Mouse (Mus musculus) CH12.LX (cell line): ENCODE data around the gene Thrb. TPM values are rescaled to one million over a fixed set of nuclear protein-coding genes. Genes with fewer than 3 reads are reported as not detected.

ENCODE experiments used
- DNase-seq: peaks from one replicate; pipeline ENCODE4 v3.0.0-alpha.2; 2013; ENCODE audit errors: extremely low read depth
- H3K27ac ChIP-seq: 2 replicates; pipeline ENCODE4 v1.5.1; 2012; ENCODE audit warnings: low read depth, mild to moderate bottlenecking, control low read depth, moderate library complexity; ENCODE audit not compliant: insufficient read depth
- H3K27me3 ChIP-seq: replicated peaks from 2 replicates; pipeline ENCODE3; 2012; ENCODE audit warnings: inconsistent platforms
- H3K36me3 ChIP-seq, 2 experiments: replicated peaks in 1 of 2; 2 replicates each; pipeline versions ENCODE3 to v1.6.1; 2012; ENCODE audit warnings: inconsistent platforms in 1 of 2, low read length in 1 of 2, mild to moderate bottlenecking in 1 of 2, mixed read lengths in 1 of 2, moderate library complexity in 1 of 2; ENCODE audit not compliant: control insufficient read depth in 1 of 2, insufficient read depth in 1 of 2
- H3K4me1 ChIP-seq, 2 experiments: 2 replicates each; pipeline ENCODE4 v1.6.1; 2012; ENCODE audit warnings: inconsistent platforms in 1 of 2, moderate library complexity in 1 of 2; ENCODE audit not compliant: insufficient read depth in 2 of 2, control insufficient read depth in 1 of 2
- H3K4me2 ChIP-seq: 2 replicates; pipeline ENCODE4 v1.6.1; 2012; ENCODE audit warnings: low read depth, mild to moderate bottlenecking, control low read depth; ENCODE audit not compliant: poor library complexity, insufficient read depth, severe bottlenecking
- H3K4me3 ChIP-seq, 3 experiments: fragments of 150-350 bp in 1 of 3; sonication (generic) in 1 of 3; replicated peaks in 1 of 3; 2 replicates each; pipeline versions ENCODE3 to v1.5.1; 2011 to 2012; ENCODE audit warnings: low read depth in 2 of 3, low read length in 2 of 3, mild to moderate bottlenecking in 2 of 3, moderate library complexity in 2 of 3, control low read depth in 1 of 3, improper control_type of control experiment in 1 of 3, inconsistent platforms in 1 of 3, mixed read lengths in 1 of 3; ENCODE audit not compliant: poor library complexity in 1 of 3
- H3K79me2 ChIP-seq: replicated peaks from 2 replicates; pipeline ENCODE4 v1.6.1; 2012; ENCODE audit warnings: mild to moderate bottlenecking, moderate library complexity; ENCODE audit not compliant: control insufficient read depth, poor library complexity, insufficient read depth, severe bottlenecking; ENCODE audit errors: extremely low read depth
- H3K9ac ChIP-seq: 2 replicates; pipeline ENCODE4 v1.6.1; 2012; ENCODE audit warnings: low read depth, mild to moderate bottlenecking, control low read depth, moderate library complexity; ENCODE audit not compliant: insufficient read depth
- H3K9me3 ChIP-seq: replicated peaks from 2 replicates; pipeline ENCODE3; 2012; ENCODE audit warnings: low read length, inconsistent platforms, mixed read lengths
- BHLHE40 ChIP-seq: IDR thresholded peaks from 2 replicates; pipeline ENCODE4 v1.6.1; 2011; ENCODE audit warnings: mild to moderate bottlenecking, low read depth, low read length, improper control_type of control experiment
- CHD1 ChIP-seq: IDR thresholded peaks from 2 replicates; pipeline ENCODE4 v1.6.1; 2012; ENCODE audit warnings: low read depth, low read length, improper control_type of control experiment, inconsistent platforms
- CTCF ChIP-seq, 2 experiments: IDR thresholded peaks in 1 of 2; conservative IDR thresholded peaks in 1 of 2; 2 replicates each; pipeline ENCODE4 v1.5.1; 2011 to 2012; ENCODE audit warnings: low read depth in 2 of 2, low read length in 2 of 2, improper control_type of control experiment in 1 of 2, inconsistent platforms in 1 of 2, mild to moderate bottlenecking in 1 of 2, moderate library complexity in 1 of 2
- ELF1 ChIP-seq: IDR thresholded peaks from 2 replicates; pipeline ENCODE4 v1.6.1; 2014; ENCODE audit warnings: low read depth, mild to moderate bottlenecking, inconsistent platforms, low read length, improper control_type of control experiment
- EP300 ChIP-seq: IDR thresholded peaks from 2 replicates; pipeline ENCODE4 v1.6.1; 2011; ENCODE audit warnings: low read length, improper control_type of control experiment
- HCFC1 ChIP-seq: IDR thresholded peaks from 2 replicates; pipeline ENCODE4 v1.6.1; 2012; ENCODE audit warnings: low read depth, mild to moderate bottlenecking, inconsistent platforms, low read length, improper control_type of control experiment
- IRF4 ChIP-seq: IDR thresholded peaks from 2 replicates; pipeline ENCODE4 v1.6.1; 2014; ENCODE audit warnings: low read depth, mild to moderate bottlenecking, inconsistent platforms, low read length, improper control_type of control experiment
- JUN ChIP-seq: IDR thresholded peaks from 2 replicates; pipeline ENCODE4 v1.6.1; 2011; ENCODE audit warnings: low read depth, mild to moderate bottlenecking, low read length, improper control_type of control experiment, moderate library complexity; ENCODE audit not compliant: insufficient read depth
- KAT2A ChIP-seq: IDR thresholded peaks from 2 replicates; pipeline ENCODE4 v1.6.1; 2012; ENCODE audit warnings: low read length, improper control_type of control experiment, inconsistent platforms; ENCODE audit not compliant: insufficient replicate concordance
- MAX ChIP-seq: IDR thresholded peaks from 2 replicates; pipeline ENCODE4 v1.6.1; 2011; ENCODE audit warnings: low read length, improper control_type of control experiment
- MYC ChIP-seq: IDR thresholded peaks from 2 replicates; pipeline ENCODE4 v1.6.1; 2011; ENCODE audit warnings: low read depth, mild to moderate bottlenecking, improper control_type of control experiment, low read length
- NRF1 ChIP-seq: IDR thresholded peaks from 2 replicates; pipeline ENCODE4 v1.6.1; 2014; ENCODE audit warnings: low read depth, mild to moderate bottlenecking, inconsistent platforms, low read length, improper control_type of control experiment, moderate library complexity
- PAX5 ChIP-seq: IDR thresholded peaks from 2 replicates; pipeline ENCODE4 v1.6.1; 2012; ENCODE audit warnings: low read length, inconsistent platforms, mixed read lengths
- POLR2A ChIP-seq: IDR thresholded peaks from 2 replicates; pipeline ENCODE4 v1.6.1; 2011; ENCODE audit warnings: low read depth, mild to moderate bottlenecking, improper control_type of control experiment, low read length
- SIN3A ChIP-seq: IDR thresholded peaks from 2 replicates; pipeline ENCODE4 v1.6.1; 2012; ENCODE audit warnings: low read length, improper control_type of control experiment, inconsistent platforms
- TBP ChIP-seq: conservative IDR thresholded peaks from 2 replicates; pipeline ENCODE4 v1.6.1; 2011; ENCODE audit warnings: low read depth, low read length, improper control_type of control experiment
- TCF12 ChIP-seq: IDR thresholded peaks from 2 replicates; pipeline ENCODE4 v1.6.1; 2014; ENCODE audit warnings: low read depth, mild to moderate bottlenecking, inconsistent platforms, low read length, improper control_type of control experiment
- USF1 ChIP-seq: IDR thresholded peaks from 2 replicates; pipeline ENCODE4 v1.6.1; 2014; ENCODE audit warnings: low read depth, mild to moderate bottlenecking, inconsistent platforms, low read length, improper control_type of control experiment
- ZC3H11A ChIP-seq: IDR thresholded peaks from 2 replicates; pipeline ENCODE4 v1.6.1; 2012; ENCODE audit warnings: low read depth, mild to moderate bottlenecking, inconsistent platforms, low read length, improper control_type of control experiment
- ZNF384 ChIP-seq: IDR thresholded peaks from 2 replicates; pipeline ENCODE4 v1.6.1; 2012; ENCODE audit warnings: low read depth, low read length, improper control_type of control experiment, inconsistent platforms
- dilution Hi-C: fragments of 300-500 bp; cut with MboI; formaldehyde crosslinking; loops from 2 replicates; pipeline ENCODE4 v1.14.3; 2020; ENCODE audit warnings: low sequenced_read_pairs; ENCODE audit not compliant: extremely low pct_unique_long_range_greater_than_20kb, extremely low pct_ligation_motif_present
- in situ Hi-C: fragments of 300-500 bp; cut with MboI; formaldehyde crosslinking; loops from 3 replicates; pipeline ENCODE4 v1.14.3; 2019; ENCODE audit warnings: low sequenced_read_pairs, low pct_ligation_motif_present, low pct_unique_long_range_greater_than_20kb, mixed read lengths
- polyA plus RNA-seq: library from polyadenylated mRNA; unstranded; fragments of >175 nt; gene quantifications from 2 replicates; pipeline ENCODE4 v1.2.1, GENCODE M21; 2012; ENCODE audit warnings: low read depth; ENCODE audit not compliant: insufficient read length
- total RNA-seq, 2 experiments: library from RNA; depleted of rRNA; stranded (reverse); fragments of 300-350 nt in 1 of 2; fragments of >200 nt in 1 of 2; gene quantifications; 2 replicates each; pipeline ENCODE4 v1.2.3; 2012 to 2014

Thrb gene
- total and polyA plus RNA-seq, 3 experiments, result 0.56 to 1.6 (median 0.60) TPM

DNA sequence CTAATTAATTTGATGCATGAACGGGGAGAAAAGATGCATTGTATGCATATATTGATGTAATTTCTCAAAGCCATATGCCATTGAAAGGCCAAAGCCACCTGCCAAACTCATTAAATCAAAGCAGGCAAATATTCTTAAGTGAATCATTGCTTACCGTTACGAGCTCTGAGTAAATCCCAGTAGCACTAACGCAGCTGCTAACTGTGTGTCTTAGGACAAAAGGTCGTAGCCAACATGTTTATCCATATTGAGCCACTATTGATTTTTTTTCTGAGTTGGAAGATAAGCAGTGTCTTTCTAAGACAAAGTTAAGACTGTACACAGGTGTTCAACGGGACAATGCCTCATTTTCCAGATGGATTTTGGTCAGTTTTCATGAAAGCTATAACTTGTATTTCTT lies 323.8 kb downstream of the Thrb start:
- H3K4me3 ChIP-seq, result no peak overlapping the region
- in situ Hi-C loops (no loop called here), dilution Hi-C loops (no loop called here)
- no peaks in the 10 kb centered on the region for H3K9me3 ChIP-seq
- H3K36me3 ChIP-seq, result no peaks in the 10 kb centered on the region
- TF ChIP-seq KAT2A, result no peak
- no peak for TF ChIP-seq ZC3H11A
- no peak for TF ChIP-seq POLR2A
- no peak for TF ChIP-seq MYC
- TF ChIP-seq HCFC1, result no peak
- TF ChIP-seq TBP, result no peak
- TF ChIP-seq SIN3A, result no peak
- TF ChIP-seq IRF4, result no peak
- TF ChIP-seq JUN, result no peak
- TF ChIP-seq ZNF384, result no peak
- no peak for TF ChIP-seq EP300
- no peak for TF ChIP-seq USF1
- no peak for TF ChIP-seq NRF1
- no peaks in the 10 kb centered on the region for H3K79me2 ChIP-seq
- no peaks in the 10 kb centered on the region for H3K27me3 ChIP-seq
- peak overlapping the region; percentile 47; the same call in 1 of the 2 replicates for H3K4me2 ChIP-seq
- no peak overlapping the region; the same call in 1 of the 2 replicates for H3K9ac ChIP-seq
- DNase-seq, result no peak
- no peak overlapping the region for H3K27ac ChIP-seq
- H3K4me1 ChIP-seq, result peaks cover 9 to 30% of the 10 kb centered on the region in 2 experiments

DNA sequence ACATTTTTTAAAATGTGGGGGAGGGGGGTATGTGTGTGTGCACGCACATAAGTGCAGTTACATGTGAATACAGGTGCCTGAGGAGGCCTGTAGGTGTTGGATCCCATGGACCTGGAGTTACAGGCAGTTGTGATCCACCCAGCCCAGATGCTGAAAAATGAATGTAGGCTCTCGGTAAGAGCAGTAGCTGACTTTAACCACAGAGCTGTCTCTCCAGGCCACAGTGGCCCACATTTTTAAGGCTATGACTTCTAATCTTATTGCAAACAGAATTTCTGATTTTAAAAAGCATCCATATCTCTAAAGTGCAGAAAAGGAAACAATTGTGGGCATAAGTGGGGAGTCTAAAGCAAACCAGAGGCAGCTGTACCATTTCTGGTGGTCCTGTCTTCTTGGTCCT lies 328.5 kb downstream of the Thrb start:
- H3K79me2 ChIP-seq, result no peaks in the 10 kb centered on the region
- DNase-seq, result no peak
- no peaks in the 10 kb centered on the region for H3K9me3 ChIP-seq
- dilution Hi-C loops, result no loop called here
- in situ Hi-C loops, result no loop called here
- H3K4me2 ChIP-seq, result no peak overlapping the region
- no peak for TF ChIP-seq TCF12
- TF ChIP-seq BHLHE40, result no peak
- TF ChIP-seq PAX5, result no peak
- TF ChIP-seq, all 38 proteins: peak for 0
- Histone ChIP-seq H3K4me3 (no peak overlapping the region), H3K4me1 (peaks cover 0 to 12% of the 10 kb centered on the region in 2 experiments; a peak in 2 of 4 replicates), H3K27me3 (no peaks in the 10 kb centered on the region), H3K27ac (no peak overlapping the region), H3K36me3 (no peaks in the 10 kb centered on the region), H3K9ac (no peak overlapping the region)

DNA sequence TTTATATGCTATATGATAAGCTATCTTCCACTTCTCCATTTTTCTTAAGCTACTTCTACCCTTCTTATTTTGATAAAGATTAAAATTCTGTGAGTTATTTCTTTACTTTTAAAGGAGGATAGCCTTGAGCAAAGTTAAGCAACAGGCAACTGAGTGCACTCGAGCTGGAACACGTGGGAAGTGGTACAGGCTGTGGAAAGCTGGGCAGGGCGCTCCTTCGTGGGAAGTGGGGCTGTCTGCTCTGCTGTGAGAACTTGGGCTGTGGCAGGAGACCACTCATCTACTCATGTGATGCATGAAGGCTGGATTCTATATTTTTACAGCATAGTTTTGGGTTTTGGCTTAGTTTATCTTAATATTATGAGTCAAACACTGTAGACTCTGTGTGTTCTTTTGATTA lies 329.1 kb downstream of the Thrb start:
- Histone ChIP-seq H3K4me2 (no peak overlapping the region), H3K4me3 (no peak overlapping the region), H3K36me3 (no peaks in the 10 kb centered on the region), H3K27me3 (no peaks in the 10 kb centered on the region), H3K79me2 (no peaks in the 10 kb centered on the region), H3K27ac (no peak overlapping the region), H3K4me1 (peaks cover 0 to 8% of the 10 kb centered on the region in 2 experiments; a peak in 2 of 4 replicates), H3K9ac (no peak overlapping the region), H3K9me3 (no peaks in the 10 kb centered on the region)
- no peak for DNase-seq
- dilution Hi-C loops (no loop called here), in situ Hi-C loops (no loop called here)
- TF ChIP-seq NRF1, result no peak
- no peak for TF ChIP-seq CTCF (conservative IDR thresholded peaks at IDR 0.05 in 1 of 2, IDR thresholded peaks at IDR 0.05 in 1 of 2; ENCODE audit: low read depth in 2 of 2, low read length in 2 of 2)
- TF ChIP-seq CHD1, result no peak
- no peak for TF ChIP-seq MAX
- no peak for TF ChIP-seq USF1
- TF ChIP-seq JUN, result no peak
- TF ChIP-seq KAT2A, result no peak
- TF ChIP-seq MYC, result no peak
- no peak for TF ChIP-seq ELF1
